Mouse (Mus musculus) kidney, postnatal 4 days (tissue): ENCODE measurements around the gene Kcng4.
A peak's percentile ranks its signal among the peaks of the same experiment; 100 is the strongest.

Experiments used
- DNase-seq, 2 experiments: peaks; one replicate each; pipeline ENCODE4 v3.0.0; 2021; ENCODE audit warnings: mixed read lengths in 2 of 2

Kcng4 gene

DNA sequence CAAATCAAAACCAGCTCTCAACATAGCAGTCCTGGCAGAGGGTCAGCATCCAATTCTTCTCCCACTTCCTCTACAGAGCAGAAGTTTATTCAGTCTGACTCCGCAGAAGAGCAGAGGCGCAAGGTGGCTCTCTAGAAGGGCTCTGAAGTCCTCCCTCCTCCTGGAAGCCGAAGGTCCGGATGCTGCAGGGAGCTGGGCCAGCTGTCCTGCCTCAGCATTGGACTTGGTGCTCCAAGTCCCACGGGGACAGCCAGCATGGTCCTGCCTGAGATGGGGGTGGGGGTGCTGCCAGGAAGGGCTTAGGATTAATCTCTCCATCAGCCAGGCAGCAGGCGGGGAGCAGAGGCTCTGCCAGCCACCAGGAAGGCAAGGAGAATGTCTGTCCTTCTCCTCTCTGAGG is at the start of gene Kcng4:
Gene Kcng4, minus strand, starts transcription at position 303 of the 400 bp plus-strand sequence.
- peak; percentile 51 to 64 for DNase-seq

DNA sequence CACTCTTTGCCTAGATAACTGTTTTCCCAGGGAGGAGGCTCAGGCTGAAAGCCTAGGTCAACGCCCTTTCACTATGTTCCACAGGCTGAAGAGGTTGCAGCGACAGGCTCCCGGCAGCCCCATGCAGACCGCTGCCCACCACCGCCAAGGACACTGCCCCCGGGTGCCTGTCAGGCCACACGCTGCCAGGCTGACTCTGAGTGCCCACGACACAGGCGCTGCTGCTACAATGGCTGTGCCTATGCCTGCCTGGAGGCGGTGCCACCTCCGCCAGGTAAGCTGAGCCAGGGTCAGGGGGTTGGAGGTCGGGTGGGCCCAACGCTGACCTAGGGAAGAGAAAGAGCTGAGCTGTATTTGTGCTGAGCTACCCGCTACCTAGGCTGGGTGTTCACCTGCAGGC is 43.7 kb upstream of the Kcng4 start:
- peak in 1 of 2 experiments; percentile 16 for DNase-seq

DNA sequence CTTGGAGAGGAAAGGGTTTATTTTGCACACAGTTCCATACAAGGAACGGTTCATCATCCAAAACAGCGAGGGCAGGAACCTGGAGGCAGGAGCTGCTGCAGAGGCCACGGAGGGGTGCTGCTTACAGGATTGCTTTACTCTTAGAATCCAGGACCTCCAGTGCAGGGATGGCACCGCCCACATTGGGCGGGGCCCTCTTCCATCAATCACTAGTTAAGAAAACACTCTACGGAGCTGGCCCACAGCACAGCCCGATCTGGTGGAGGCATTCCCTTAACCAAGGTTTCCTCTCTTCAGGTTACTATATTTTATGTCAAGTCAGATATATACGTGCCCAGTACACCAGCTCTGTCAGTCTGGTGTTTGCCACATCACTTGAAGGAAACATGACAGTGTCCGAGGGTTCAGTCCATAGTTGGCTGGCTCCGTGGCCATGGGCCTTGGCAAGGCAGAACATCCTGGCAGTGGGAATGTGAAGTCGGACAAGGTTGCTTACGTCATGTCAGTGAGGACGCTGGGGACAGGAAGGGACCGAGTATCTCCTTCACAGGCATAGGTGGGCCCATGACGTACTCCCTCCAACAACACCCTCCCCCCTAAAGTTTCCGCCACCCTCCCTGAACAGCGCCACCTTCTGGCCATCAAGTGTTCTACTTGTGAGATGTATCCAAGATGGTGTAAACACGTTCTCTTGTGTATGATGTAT is 42.8 kb upstream of the Kcng4 start:
- peak; percentile 60 to 77 for DNase-seq

DNA sequence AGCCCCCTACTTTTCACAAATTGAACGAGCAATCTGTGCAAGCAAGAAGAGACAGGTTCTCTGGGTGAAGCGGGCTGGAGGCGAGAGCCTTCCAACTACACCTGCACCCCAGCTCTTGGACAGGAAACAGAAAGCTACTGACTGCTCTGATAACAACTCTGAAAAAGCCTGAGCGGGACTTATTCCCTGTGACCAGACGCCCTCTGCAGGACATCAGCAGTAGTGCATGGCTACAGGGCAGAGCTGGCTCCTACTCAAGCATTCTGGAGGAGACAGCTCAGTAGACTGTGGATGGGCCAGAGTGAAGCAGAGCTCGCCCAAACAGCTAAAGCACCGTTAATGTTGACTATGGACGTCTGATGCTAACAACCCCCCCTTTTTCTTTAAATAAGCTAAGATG is 40.9 kb upstream of the Kcng4 start:
- DNase-seq = peak; percentile 95 to 96

DNA sequence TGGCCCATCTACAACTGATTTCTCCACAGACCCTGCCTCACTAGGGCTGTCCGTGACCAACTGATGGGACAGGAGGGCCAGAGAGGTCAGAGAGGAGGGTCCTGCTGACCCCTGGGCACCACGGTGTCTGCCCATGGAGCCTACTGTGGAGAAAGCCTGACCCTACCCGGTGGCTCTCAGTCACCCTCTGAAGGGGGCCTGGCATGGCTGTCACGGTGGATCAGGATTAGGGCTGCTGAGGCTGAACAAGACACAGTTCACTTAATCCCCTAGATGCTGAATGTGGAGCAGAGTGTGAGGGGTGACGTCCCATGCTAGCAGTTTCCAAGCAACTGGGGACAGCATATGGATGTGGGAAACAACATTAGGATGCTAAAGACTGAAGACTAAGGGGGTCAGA is 40.0 kb upstream of the Kcng4 start:
- DNase-seq = no peak

DNA sequence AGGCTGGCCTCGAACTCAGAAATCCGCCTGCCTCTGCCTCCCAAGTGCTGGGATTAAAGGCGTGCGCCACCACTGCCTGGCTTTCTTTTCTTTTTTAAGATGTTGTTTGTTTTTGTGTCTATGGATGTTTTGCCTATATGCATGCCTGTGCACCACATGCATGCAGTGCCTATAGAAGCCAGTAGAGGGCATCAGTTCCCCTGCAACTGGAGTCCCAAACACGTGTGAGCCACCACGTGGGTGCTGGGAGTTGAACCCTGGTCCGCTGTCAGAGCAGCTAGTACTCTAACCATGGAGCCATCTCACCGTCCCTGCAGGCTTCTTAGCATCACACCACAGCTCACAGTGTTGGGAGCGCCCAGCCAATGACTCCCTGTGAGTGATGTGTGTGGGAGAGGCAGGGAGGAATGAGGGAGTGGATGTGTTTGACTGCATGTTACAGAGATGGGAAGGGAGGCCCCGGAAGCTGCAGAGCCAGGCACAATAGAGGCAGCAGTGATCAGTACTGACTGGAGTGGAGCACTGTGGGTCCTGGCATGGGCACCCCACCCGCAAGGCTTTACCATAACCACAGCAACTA is 38.6 kb upstream of the Kcng4 start:
- DNase-seq = peak; percentile 54 to 62

DNA sequence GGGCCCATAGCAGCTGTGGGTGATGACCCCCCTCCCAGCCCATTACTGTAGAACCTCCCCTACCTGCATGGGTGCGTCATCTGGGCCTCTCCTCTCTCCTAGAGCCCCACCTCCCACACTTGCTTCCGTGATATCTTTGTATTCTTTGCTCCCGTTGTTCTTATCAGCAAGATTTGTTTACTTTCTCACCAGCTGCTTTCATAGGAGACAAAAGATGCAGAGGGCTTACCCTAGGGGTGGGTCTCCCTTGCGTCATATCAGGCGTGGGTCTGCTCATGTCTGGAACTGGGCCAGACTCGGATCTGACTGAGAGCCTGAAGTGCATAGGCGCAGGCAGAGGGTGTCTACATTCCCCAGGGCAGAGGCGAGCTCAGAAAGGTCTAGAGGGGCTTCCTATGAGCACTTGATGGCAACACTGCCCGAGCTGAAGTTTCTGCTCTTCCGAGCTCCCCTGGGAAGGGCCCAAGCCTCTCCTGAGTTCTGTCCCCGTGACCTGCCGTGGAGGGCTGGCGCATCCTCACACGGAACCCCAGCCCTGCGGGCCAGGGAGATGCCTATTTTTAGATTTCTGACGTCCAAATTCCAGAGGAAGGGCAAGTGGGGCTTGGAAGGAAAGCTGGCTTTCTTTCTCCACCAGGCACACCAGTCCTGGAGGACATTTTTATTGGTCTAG is 35.1 kb upstream of the Kcng4 start:
- peak in 1 of 2 experiments; percentile 48 for DNase-seq

DNA sequence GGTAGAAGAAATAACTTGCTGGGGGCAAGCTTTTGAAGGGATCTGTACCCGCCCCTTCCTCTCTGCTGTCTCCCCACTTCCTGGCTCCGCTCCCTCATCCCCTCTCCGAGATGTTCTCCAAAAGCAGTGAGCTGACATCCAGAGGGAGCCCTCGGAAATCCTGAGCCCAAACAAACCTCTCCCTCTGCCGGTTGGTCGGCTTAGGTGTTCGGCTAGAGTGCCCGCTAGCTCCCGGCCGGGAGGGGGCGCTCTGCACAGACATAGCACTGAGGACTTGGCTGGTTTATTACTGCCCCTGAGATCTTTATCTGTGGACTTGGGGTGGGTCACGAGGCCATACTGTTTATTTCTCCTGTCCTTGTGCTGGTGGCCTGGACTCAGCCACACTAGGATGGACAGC is 33.8 kb upstream of the Kcng4 start:
- DNase-seq = peak in 1 of 2 experiments; percentile 46

DNA sequence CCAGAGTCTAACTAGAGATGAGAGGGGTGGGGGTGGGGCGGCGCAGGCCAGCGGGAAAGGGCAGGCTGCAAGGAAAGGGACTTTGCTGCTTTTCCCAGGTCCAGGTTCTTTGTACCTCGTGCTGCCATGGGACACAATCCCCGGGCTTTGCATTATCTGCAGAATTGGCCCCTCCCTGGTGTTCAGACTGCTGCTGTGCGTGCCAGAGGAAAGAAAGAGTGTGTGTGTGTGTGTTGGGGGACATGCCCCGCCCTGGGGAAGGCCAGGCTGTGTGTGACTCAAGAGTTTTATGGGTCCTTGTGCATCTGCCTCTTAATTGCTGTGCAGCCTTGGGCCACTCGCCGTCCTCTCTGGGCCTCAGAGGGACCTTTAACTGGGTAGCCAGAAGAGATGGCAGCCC is 33.0 kb upstream of the Kcng4 start:
- no peak for DNase-seq

DNA sequence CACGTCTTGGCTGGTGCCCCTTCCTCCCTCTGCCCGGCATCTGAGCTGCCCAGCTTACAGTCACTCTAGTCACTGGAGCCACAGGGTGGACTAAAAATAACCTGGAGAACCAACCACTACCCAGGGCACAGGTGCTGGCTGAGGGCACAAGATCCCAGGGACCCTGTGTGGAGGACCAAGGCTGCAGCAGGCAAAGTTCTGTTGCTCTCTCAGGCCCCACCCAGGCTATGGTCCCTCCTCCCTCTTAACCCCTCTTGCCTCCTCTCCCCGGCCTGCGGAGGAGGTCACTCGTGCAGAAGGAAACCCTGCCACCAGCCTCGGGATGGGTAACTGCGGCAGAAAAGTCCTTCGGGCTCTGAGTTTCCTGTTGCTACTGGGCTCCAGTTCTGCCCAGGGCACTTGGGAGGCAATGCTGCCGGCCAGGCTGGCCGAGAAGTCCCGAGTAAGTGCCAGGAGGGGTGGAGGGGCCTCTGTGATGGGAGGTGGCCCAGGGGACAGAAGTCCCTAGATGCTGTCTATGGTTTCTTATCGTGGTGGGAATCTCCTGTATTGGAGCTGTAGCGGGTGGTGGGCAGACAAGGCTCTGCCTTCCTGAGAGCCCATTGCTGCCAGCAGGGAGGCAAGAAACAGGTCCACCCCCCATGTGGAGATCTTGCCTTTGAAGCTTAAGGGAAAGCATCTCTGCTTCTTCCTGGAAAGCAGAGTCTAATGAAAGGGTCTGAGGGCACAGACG is 30.9 kb upstream of the Kcng4 start, which contains the start of gene Wfdc1:
Gene Wfdc1, plus strand, starts transcription at position 147 of the 733 bp plus-strand sequence.
- peak; percentile 53 to 64 for DNase-seq

DNA sequence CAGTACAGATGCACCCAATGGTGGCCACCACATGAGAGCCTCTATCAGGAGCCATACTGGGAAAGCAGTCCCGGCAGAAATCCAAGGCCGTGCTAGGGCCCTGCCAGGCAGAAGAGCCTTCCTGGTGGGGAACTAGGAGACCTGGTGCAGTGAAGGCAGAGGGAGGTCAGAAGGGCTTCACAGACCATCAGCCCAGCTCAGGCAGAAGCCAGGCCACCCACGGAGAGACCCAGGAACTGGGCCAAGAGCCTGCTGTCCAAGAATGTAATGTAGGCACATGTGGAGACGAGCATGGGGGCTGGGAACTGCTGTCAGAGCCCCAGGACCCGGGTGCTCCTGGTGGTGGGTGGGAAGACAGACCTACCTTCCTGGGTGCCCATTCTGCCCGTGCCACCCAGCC is 29.8 kb upstream of the Kcng4 start:
- peak; percentile 67 to 78 for DNase-seq

DNA sequence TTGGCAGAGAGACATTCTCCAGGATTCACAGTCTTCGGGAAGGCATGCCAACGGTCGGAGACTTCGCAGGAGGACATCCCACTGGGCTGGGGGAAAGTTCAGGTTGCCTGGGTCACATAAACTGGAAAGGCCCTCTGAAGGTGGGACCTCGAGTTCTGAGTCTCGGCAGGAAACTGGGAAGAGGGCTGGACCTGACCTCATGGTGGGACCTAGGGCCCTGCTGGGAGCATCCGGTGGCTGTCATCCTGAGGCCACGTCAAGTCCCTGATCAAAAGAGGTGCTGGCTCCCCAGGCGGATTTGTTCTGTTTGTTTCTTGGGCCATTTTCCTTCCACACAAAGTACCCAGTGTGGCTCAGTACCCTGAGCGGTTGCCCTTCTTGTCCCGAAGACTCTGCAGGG is 28.0 kb upstream of the Kcng4 start:
- no peak for DNase-seq

DNA sequence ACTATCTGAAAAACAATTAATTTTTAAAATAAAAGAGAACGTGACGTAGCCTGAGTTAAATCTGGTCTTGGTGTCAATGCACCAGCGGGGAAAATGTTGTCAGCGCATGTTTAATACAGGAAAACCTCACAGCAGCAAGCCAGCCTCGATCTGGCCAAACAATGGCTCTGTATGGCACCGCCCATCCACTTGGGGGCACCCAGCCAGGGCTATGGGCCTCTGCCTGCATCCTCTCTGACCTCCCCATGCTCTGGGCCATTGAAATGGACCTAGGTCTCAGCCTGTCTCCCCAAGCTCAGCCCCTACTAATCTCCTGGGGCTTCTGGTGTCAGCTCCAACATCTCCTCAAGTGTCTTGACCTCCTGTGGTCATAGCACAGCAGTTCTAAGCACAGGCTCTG is 26.4 kb upstream of the Kcng4 start:
- DNase-seq = peak in 1 of 2 experiments; percentile 24

DNA sequence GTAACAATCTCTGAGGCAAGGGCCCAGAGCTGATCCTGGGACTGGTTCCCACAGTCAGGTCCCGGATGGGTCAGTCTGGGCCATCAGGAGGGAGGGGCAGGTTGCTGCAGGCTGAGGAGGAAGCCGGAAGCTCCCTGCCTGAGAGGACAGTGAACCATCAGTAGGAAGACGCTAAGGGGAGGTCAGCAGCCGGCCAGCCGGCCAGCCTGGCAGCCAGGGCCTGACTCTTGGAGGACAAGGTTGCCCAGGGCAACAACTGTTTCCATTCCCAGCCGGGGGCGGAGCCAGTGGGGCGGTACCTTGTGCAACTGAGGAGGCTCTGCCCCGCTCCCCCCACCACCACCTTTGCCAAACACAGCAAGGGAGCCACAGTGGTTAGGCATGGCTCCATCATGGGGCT is 25.6 kb upstream of the Kcng4 start:
- peak; percentile 72 to 82 for DNase-seq

DNA sequence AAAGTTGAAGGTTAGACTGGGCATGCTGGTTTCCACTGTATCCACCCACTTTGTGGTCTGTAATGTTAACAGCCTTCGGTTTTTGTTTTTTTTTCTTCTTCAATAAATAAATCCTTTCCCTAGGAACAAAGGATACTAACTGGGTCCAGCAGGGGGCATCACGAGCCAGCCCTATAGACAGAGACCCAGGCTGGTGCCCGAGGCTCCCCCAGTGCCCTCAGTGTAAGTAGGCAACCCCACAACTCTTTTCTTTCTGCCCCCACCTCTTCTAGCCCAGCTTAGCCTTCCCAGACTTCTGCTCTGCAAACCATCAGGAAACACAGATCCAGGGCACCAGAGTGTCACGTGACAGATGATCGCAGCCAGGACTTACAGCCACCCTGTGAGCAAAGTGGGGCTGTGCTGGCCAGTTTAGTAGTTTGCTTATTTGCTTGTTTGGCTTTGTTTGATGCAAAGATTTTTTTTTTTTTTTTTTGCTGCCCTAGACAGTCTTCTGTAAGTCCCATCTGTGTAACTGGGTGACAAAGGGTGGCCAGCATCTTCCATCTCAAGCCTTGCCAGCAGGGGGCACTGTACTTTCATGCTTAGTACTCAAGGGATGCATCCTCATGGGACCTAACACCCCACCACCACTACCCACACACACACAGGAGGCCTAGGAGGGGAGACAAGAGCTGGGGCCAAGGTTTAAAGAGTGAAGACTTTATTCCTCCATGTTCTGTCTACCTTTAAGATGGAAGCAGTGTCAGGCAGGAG is 21.4 kb upstream of the Kcng4 start:
- peak; percentile 52 to 56 for DNase-seq

DNA sequence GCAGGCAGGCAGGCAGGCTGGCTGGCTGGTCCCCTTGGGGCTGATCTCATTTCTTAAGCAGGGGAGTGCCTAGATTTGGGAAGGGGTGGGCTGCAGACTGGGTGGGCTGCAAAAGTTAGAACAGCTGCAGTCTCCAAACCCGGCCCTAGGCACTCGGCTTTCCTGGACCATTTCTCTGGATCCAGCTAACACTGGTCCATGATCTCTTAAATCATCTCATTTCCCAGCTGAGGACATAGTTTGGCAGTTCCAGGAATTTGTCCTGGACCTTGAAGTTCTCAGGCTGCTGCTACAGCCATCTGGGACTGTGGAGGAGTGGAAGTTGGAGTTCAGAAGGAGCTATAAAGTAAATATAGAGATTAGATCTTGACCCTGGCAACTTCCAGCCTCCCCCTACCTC is 15.8 kb upstream of the Kcng4 start:
- DNase-seq = peak; percentile 41 to 62

DNA sequence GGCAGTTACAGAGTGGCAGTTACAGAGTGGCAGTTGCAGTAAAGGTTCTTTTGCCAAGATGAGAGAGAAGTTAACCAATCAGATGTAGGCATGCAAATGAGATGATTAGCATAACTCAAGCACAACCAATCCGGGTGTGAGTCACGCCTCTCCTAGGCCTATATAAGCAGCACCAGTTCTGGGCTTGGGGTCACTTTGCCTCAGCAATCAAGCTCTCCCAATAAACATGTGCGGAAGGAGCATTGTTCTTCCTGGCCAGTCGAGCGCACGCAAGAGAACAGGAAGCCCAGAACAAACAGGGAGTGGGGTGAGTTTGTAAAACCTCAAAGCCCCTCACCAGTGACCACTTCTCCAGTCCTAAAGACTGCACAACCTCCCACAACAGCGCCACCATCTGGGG is 11.4 kb upstream of the Kcng4 start:
- no peak for DNase-seq

DNA sequence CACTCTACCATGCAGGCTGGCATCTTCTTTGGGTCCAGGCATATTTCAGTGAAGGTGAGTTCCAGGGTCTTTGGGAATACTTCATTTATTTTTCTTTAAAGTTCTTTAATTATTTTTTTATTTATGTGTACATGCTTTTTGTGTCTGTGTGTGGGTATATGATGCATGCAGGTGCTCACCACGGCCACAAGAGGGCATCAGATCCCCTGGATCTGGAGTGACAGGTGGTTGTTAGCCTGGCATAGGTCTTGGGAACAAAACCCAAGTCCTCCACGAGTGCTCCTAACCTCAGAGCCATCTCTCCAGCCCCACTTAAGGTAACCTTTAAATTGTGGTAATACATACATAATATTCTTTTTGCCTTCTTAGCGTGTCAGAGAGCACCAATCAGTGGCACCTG is 10.7 kb upstream of the Kcng4 start:
- no peak for DNase-seq

DNA sequence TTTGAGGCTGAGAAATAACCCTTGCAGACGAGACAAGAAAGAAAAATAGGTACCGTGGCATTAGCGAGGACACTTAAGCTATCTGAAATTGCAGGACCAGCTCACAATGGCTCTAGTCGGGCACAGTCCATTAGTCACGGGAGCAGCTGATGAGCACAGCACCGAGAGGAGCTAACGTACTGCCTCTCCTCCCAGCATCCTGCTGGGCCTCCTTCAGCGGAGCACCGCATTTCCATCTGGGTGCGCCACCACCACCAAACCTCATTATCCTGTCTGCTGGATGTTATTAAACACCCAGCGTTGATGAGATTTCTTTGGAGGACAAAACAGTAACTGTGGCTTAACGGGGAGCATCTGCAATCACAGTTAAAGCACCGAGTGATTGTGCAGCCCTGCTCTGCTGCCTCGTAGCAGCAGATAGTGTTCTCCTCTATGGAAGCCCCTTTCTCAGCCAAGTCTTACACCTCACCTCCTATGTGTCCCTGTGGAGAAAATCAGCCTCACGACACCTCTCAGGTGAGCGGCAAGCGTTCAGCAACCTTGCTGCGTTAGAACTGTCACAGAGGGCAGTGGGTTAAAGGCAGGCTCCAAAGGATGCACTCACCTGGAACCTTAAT is 9.6 kb upstream of the Kcng4 start:
- no peak for DNase-seq

DNA sequence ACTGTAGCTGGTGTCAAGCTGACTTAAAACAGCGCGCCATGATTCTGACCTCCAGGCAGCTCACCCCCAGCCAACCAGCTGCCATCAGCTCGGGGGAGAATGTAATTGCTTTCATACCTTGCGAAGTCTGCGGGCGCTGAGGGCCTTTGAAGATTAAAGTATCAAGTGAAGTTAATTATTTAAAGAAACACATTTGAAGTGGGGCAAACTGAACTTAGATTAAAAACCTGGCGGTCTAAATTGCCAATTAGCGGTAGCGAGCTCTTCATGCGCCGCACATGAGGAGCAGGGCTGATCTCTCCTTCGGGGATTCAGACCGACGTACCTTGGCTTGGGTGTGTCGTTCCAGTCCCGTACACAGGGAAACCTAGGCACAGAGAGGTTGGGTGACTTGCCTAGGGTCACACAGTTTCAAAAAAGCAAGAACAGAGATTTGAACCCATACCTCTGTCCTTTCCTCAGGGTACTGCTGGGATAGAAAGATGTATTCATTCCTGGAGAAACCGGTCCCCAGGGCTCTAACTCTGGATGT is 9.0 kb upstream of the Kcng4 start:
- peak in 1 of 2 experiments; percentile 48 for DNase-seq

DNA sequence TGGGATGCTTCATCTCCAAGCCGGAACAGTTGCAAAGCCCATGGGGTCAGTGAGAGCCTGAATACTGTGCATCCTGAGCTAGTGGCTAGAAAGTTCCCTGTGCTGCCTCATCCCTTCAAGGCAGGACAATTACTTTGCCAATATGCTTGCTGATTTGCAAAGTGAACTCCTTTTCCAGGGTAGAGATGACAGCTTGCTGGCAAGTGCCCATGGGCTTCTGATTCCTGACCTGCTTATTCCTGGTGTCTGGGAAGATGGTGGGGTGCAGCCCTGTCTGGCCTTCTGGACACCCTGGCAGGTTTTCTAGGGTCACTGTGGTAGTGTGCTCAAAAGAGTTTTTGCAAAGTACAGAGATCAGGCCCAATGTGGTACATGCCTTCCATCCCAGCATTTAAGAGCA is 7.5 kb upstream of the Kcng4 start:
- no peak for DNase-seq

DNA sequence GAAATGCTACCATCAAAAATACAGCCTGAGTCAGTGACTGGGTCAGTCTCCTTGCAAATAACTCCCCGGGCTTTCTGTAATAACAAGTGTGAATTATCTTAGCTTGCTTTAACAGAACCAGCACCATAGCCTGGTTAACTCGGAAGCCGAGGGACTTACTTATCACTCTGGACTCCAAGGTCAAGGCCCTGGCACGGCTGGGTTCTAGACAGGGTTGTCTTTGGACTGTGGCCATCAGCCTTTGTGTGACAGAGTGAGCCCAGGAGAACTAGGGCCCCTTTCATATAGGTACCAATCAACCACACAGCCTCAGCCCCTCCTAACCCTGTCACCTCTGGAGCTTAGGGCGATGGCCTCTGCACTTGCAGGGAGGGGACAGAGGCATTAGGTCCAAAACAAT is 5.6 kb upstream of the Kcng4 start:
- DNase-seq = no peak
